Mouse (Mus musculus) MEL (cell line): ENCODE data around the gene Ppp2r2d.

Source experiments
- CTCF ChIP-seq, 3 experiments: IDR thresholded peaks in 2 of 3; conservative IDR thresholded peaks in 1 of 3; 2 replicates each; pipeline ENCODE4 v1.5.1; 2011 to 2012; ENCODE audit warnings: low read length in 3 of 3, low read depth in 2 of 3, mild to moderate bottlenecking in 2 of 3, improper control_type of control experiment in 1 of 3, inconsistent platforms in 1 of 3, mixed read lengths in 1 of 3, moderate library complexity in 1 of 3; ENCODE audit not compliant: control insufficient read depth in 1 of 3, insufficient read depth in 1 of 3, poor library complexity in 1 of 3, severe bottlenecking in 1 of 3
- GATA1 ChIP-seq: IDR thresholded peaks from 2 replicates; pipeline ENCODE4 v1.6.1; 2011; ENCODE audit warnings: low read depth, low read length, improper control_type of control experiment
- MXI1 ChIP-seq: IDR thresholded peaks from 2 replicates; pipeline ENCODE4 v1.6.1; 2011; ENCODE audit warnings: mild to moderate bottlenecking, low read depth, low read length, improper control_type of control experiment
- POLR2A ChIP-seq, 2 experiments: IDR thresholded peaks; 2 replicates each; pipeline ENCODE4 v1.6.1; 2011 to 2012; ENCODE audit warnings: low read length in 2 of 2, mild to moderate bottlenecking in 2 of 2, control low read depth in 1 of 2, improper control_type of control experiment in 1 of 2, low read depth in 1 of 2, moderate library complexity in 1 of 2; ENCODE audit not compliant: control insufficient read depth in 1 of 2, insufficient read depth in 1 of 2, poor library complexity in 1 of 2
- POLR2AphosphoS5 ChIP-seq: IDR thresholded peaks from 2 replicates; pipeline ENCODE4 v1.6.1; 2012; ENCODE audit warnings: low read depth, borderline replicate concordance, mild to moderate bottlenecking, inconsistent platforms, low read length, moderate library complexity, mixed read lengths
- SMC3 ChIP-seq: IDR thresholded peaks from 2 replicates; pipeline ENCODE4 v1.6.1; 2011; ENCODE audit warnings: low read depth, low read length, improper control_type of control experiment

- no peak for TF ChIP-seq MXI1
- no peak for TF ChIP-seq CTCF (IDR thresholded peaks at IDR 0.05 in 2 of 3, conservative IDR thresholded peaks at IDR 0.05 in 1 of 3; ENCODE audit: control insufficient read depth in 1 of 3, insufficient read depth in 1 of 3, low read depth in 2 of 3, low read length in 3 of 3, poor library complexity in 1 of 3, severe bottlenecking in 1 of 3)
- no peak for TF ChIP-seq SMC3
- no peak for TF ChIP-seq POLR2A (IDR thresholded peaks at IDR 0.05; ENCODE audit: control insufficient read depth in 1 of 2, insufficient read depth in 1 of 2, low read depth in 1 of 2, low read length in 2 of 2, poor library complexity in 1 of 2)
- TF ChIP-seq POLR2AphosphoS5, result no peak
- no peak for TF ChIP-seq GATA1
Observed at GRCm38 (mm10) chr7:138898743-138899142, 52.9 kb downstream of the Ppp2r2d start.
